Mouse (Mus musculus) midbrain, embryonic 16.5 days (tissue): ENCODE results near the gene Hsp90ab1. TPM values are rescaled to one million over a fixed set of nuclear protein-coding genes. Genes with fewer than 3 reads are reported as not detected.

Experiments
- ATAC-seq: fragments of 200-750 bp; cut with Nextera tagmentation; 2 replicates; pipeline ENCODE4 v1.8.0; 2017; ENCODE audit warnings: moderate TSS enrichment
- H3K27ac ChIP-seq: fragments of 300-500 bp; sonication (generic); 2 replicates; pipeline ENCODE4 v1.5.1; 2014; ENCODE audit warnings: mild to moderate bottlenecking, low read length, mixed read lengths
- H3K27me3 ChIP-seq: fragments of 300-500 bp; sonication (generic); 2 replicates; pipeline ENCODE4 v1.6.1; 2014; ENCODE audit warnings: low read depth, low read length, mixed read lengths; ENCODE audit not compliant: control insufficient read depth, insufficient read depth
- H3K36me3 ChIP-seq: fragments of 300-500 bp; sonication (generic); 2 replicates; pipeline ENCODE4 v1.6.1; 2014; ENCODE audit warnings: mild to moderate bottlenecking, low read length, moderate library complexity, mixed read lengths; ENCODE audit not compliant: control insufficient read depth, insufficient read depth
- H3K4me1 ChIP-seq: fragments of 300-500 bp; sonication (generic); 2 replicates; pipeline ENCODE4 v1.6.1; 2014; ENCODE audit warnings: mild to moderate bottlenecking, low read length, mixed read lengths; ENCODE audit not compliant: control insufficient read depth, insufficient read depth
- H3K4me2 ChIP-seq: fragments of 300-500 bp; sonication (generic); 2 replicates; pipeline ENCODE4 v1.6.1; 2014; ENCODE audit warnings: mild to moderate bottlenecking, low read length, mixed read lengths
- H3K4me3 ChIP-seq: fragments of 300-500 bp; sonication (generic); 2 replicates; pipeline ENCODE4 v1.5.1; 2014; ENCODE audit warnings: low read depth, mild to moderate bottlenecking, low read length, moderate library complexity, mixed read lengths
- H3K9ac ChIP-seq: fragments of 300-500 bp; sonication (generic); 2 replicates; pipeline ENCODE4 v1.6.1; 2014; ENCODE audit warnings: low read depth, low read length, mixed read lengths
- H3K9me3 ChIP-seq: fragments of 300-500 bp; sonication (generic); replicated peaks from 2 replicates; pipeline ENCODE4 v1.6.1; 2014; ENCODE audit warnings: mild to moderate bottlenecking, low read length, mixed read lengths; ENCODE audit not compliant: control insufficient read depth, poor library complexity, severe bottlenecking
- WGBS: fragments of 180-500 bp; shearing (Covaris S2); extraction: QIAGEN DNeasy Blood & Tissue Kit; methylation state at CpG from one replicate; pipeline ENCODE4 v1.1.7; 2014; 5-methylcytosine and 5-hydroxymethylcytosine counted together
- polyA plus RNA-seq: library from polyadenylated mRNA; unstranded; fragments of >200 nt; fragmentation: Nextera tagmentation; extraction: Ambion mirVana; gene quantifications from 2 replicates; pipeline ENCODE4 v1.2.1, GENCODE M21; 2015

Gene Hsp90ab1
- polyA plus RNA-seq, 1 experiment from 2014 or later = 1,403 TPM

DNA sequence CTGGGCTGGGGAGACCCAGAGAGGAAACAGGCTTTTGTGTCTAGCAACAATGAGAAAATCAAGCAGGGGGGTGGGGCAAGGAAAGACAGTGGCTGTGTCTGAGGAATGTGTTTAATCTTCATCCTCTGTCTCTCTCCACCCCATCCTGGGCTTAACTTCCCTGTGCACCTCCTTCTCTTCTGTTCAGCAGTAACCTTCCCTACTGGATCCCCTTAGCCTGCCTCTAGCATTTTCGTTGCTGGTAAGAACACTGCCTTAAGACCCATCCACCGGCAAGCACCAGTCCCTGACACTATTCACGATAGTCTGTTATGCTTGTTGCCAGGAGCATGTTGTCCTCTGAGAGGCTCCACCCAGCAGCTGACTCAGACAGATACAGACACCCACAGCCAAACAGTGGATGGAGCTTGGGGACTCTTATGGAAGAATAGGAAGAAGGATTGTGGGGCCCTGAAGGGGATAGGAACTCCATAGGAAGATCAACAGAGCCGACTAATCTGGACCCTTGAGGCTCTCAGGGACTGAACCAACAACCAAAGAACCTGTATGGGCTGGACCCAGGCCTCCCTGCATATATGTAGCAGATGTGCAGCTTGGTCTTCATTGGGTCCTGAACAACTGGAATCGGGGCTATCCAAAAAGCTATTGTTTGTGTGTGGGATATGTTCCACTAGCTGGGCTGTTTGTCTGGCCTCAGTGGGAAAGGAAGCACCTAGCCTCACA lies 37.2 kb upstream of the Hsp90ab1 start:
- Histone ChIP-seq H3K4me1 (no peaks in the 10 kb centered on the region), H3K4me2 (no peak overlapping the region), H3K27ac (no peak overlapping the region), H3K9ac (no peak overlapping the region), H3K9me3 (no peaks in the 10 kb centered on the region; the same call in 1 of the 2 replicates), H3K27me3 (no peaks in the 10 kb centered on the region), H3K36me3 (no peaks in the 10 kb centered on the region), H3K4me3 (no peak overlapping the region)
- ATAC-seq = no peak
- 16% methylated on average over 5 of the region's 5 CpGs for WGBS

GRCm38 (mm10) chr17:45608396-45608795 lies 35.3 kb upstream of the Hsp90ab1 start:
- H3K27me3 ChIP-seq = no peaks in the 10 kb centered on the region
- no peaks in the 10 kb centered on the region; the same call in 1 of the 2 replicates for H3K9me3 ChIP-seq
- WGBS = 95% methylated on average over 4 of the region's 4 CpGs
- no peak overlapping the region for H3K4me2 ChIP-seq
- H3K9ac ChIP-seq = no peak overlapping the region
- H3K27ac ChIP-seq = no peak overlapping the region
- no peak for ATAC-seq
- H3K4me1 ChIP-seq = no peaks in the 10 kb centered on the region
- no peak overlapping the region for H3K4me3 ChIP-seq
- H3K36me3 ChIP-seq = no peaks in the 10 kb centered on the region

DNA sequence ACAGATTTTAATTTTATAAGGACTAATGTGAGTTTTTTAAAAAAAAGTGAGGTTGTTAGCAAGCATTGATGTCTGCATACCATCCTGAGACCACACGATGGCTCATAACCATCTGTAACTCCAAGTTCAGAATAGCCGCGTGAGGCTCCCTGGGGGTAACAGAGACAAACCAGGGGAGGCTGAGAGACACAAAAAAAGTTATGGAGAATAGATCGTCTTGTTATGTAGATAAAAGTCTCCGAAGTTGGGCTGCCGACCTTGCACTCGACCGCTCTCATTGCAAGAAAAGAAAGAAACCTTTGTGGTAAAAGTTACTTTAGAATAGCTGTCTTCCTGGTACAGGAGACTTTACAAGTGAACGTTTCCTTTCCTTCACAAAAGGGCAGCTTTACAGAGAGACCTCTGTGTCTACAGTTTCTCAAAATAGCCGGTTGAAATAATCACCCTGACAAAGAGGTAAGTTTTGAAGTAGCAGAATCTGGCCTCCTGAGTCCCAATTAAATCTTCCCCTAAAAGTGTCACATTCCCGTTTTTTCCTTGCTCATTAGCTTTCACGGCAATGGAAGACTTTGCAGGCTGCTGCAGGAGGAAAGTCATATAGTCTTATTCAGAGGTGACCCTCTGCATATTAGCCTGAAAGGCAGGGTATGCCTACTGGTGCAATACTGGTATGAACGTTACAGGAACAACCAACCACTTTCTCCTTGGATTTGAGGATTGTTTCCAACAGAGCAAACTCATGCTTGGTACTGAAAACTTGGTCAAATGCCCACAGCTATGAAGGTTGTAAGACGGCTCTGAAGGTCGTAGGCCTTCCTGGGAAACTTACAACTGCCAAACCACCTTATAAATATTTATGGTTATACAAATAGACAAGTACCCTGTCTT lies 34.2 kb upstream of the Hsp90ab1 start:
- 80% methylated on average over 15 of the region's 15 CpGs for WGBS
- no peak overlapping the region for H3K4me3 ChIP-seq
- H3K9me3 ChIP-seq = no peaks in the 10 kb centered on the region; the same call in 1 of the 2 replicates
- no peak overlapping the region for H3K27ac ChIP-seq
- no peaks in the 10 kb centered on the region for H3K36me3 ChIP-seq
- H3K4me2 ChIP-seq = no peak overlapping the region
- H3K27me3 ChIP-seq = no peaks in the 10 kb centered on the region
- H3K4me1 ChIP-seq = no peaks in the 10 kb centered on the region
- no peak for ATAC-seq
- H3K9ac ChIP-seq = no peak overlapping the region

DNA sequence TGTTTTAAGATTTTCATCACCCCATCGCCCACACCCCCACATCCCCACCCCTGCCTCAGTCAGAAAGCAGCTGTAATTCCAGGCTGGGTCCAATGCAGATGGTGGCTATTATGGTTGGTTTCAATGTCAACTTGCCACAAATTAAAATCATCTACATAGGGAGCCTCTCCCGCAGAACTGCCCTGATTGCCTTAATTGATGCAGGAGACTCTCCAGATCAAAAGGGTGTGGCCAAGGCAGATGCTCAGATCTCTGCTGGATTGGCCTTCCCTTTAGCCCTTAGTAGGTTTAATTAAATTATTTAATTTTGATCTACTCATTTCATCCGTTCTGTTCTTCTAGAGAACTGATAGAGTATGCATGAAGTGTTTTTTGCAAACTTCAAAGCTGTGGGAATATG lies 29.9 kb upstream of the Hsp90ab1 start:
- no peak overlapping the region for H3K4me3 ChIP-seq
- 62% methylated on average over 3 of the region's 3 CpGs for WGBS
- no peak overlapping the region for H3K27ac ChIP-seq
- no peaks in the 10 kb centered on the region for H3K36me3 ChIP-seq
- no peak for ATAC-seq
- H3K27me3 ChIP-seq = peaks cover 9% of the 10 kb centered on the region
- H3K9me3 ChIP-seq = no peaks in the 10 kb centered on the region; the same call in 1 of the 2 replicates
- no peak overlapping the region for H3K9ac ChIP-seq
- no peak overlapping the region for H3K4me2 ChIP-seq
- H3K4me1 ChIP-seq = peaks cover 5% of the 10 kb centered on the region

- Histone ChIP-seq H3K36me3 (no peaks in the 10 kb centered on the region), H3K9ac (no peak within 1 kb of the TSS), H3K9me3 (no peaks in the 10 kb centered on the region), H3K4me1 (peaks cover 5% of the 10 kb centered on the region), H3K4me3 (no peak within 1 kb of the TSS), H3K27me3 (peaks cover 9% of the 10 kb centered on the region), H3K27ac (no peak within 1 kb of the TSS), H3K4me2 (no peak within 1 kb of the TSS)
- ATAC-seq = no peak
- WGBS = 46% methylated on average over 6 of the region's 6 CpGs
Observed at GRCm38 (mm10) chr17:45601877-45602304, 28.8 kb upstream of the Hsp90ab1 start, which contains the start of gene Mymx. Gene Mymx (minus strand): TSS chr17:45602102.

DNA sequence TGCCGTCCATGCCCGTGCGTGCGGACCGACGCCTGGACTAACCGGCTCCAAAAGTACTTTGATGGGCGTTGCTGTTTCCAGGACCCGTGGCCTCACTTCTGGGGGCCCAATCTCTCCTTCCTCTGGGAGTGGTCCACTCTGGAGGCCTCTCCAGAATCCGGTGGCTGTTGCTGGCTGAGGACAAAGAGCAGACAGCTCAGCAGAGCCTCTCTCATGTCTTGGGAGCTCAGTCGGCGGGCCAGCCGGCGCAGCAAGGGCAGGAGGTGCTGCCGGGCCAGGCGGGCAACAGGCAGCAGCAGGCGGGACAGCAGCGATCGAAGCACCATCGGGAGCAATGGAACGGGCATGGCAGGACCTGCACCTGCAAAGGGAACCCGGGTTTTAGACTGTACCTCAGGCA lies 28.3 kb upstream of the Hsp90ab1 start:
- Histone ChIP-seq H3K36me3 (no peaks in the 10 kb centered on the region), H3K27me3 (peaks cover 9% of the 10 kb centered on the region), H3K9ac (no peak overlapping the region), H3K4me2 (no peak overlapping the region), H3K4me1 (peaks cover 5% of the 10 kb centered on the region), H3K4me3 (no peak overlapping the region), H3K27ac (no peak overlapping the region), H3K9me3 (no peaks in the 10 kb centered on the region)
- 15% methylated on average over 22 of the region's 22 CpGs for WGBS
- ATAC-seq = no peak

DNA sequence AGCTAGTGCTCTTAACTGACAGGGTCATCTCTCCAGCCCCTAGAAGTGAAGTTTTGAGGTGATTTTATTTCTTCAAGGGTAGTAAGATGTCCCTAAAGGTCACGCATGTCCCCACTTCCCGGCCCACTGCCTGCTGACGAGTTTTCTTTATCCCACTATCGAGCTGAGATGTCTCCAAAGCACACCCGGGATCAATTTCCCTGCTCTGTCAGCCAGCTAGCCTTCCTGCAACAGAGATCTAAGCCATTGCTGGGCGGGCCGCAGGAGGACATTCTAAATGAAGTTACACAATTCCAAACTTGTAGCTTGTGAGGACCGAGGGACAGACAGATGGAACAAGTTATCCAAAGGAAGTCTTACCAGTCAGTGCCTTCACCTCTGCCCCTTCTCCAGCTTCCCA lies 27.2 kb upstream of the Hsp90ab1 start:
- ATAC-seq = no peak

GRCm38 (mm10) chr17:45599446-45600242 lies 26.6 kb upstream of the Hsp90ab1 start, which contains the start of gene Slc29a1:
Gene Slc29a1 (minus strand): TSS chr17:45599606.
- Histone ChIP-seq H3K4me2 (peak within 1 kb of the TSS; percentile 59), H3K9ac (peak within 1 kb of the TSS; percentile 56; the same call in 1 of the 2 replicates), H3K27me3 (peaks cover 9% of the 10 kb centered on the region), H3K9me3 (no peaks in the 10 kb centered on the region), H3K36me3 (no peaks in the 10 kb centered on the region), H3K27ac (no peak within 1 kb of the TSS), H3K4me3 (peak within 1 kb of the TSS; percentile 23), H3K4me1 (peaks cover 19% of the 10 kb centered on the region)
- 15% methylated on average over 32 of the region's 32 CpGs for WGBS
- ATAC-seq = no peak

More for the DNA sequence above, 27.2 kb upstream of the Hsp90ab1 start:
- H3K9me3 ChIP-seq = no peaks in the 10 kb centered on the region
- peaks cover 9% of the 10 kb centered on the region for H3K27me3 ChIP-seq
- no peak overlapping the region for H3K27ac ChIP-seq
- peaks cover 14% of the 10 kb centered on the region for H3K4me1 ChIP-seq
- H3K36me3 ChIP-seq = no peaks in the 10 kb centered on the region
- no peak overlapping the region for H3K9ac ChIP-seq
- H3K4me2 ChIP-seq = no peak overlapping the region
- H3K4me3 ChIP-seq = no peak overlapping the region
- 61% methylated on average over 8 of the region's 8 CpGs for WGBS
